Mouse (Mus musculus): ENCODE data around the gene Macrod2. TPM values are rescaled to one million over a fixed set of nuclear protein-coding genes. Genes with fewer than 3 reads are reported as not detected.

Macrod2 gene
- polyA plus RNA-seq, 1 experiment from 2014 or later, result 40.0 TPM

DNA sequence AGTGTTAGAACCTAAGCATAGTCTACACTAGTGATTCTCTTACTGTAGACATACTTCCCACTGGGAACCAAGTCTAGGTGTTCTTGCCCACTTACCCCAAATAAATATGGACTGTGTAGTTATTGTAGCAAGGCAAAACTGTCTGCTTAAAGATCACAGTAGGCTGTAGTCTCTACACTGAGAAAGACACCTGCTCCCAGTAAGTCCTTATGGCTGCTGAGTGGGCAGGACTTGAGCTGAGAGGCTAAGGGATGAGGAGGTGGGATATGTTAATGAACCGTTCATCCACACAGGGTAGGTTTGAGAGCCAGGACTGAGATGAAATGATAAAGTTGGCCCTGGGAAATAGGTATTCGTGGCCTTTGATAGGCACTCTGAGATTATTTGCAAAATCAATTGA lies 1869.6 kb downstream of the Macrod2 start:
- Histone ChIP-seq H3K4me2 (replicated peaks) (no peak overlapping the region), H3K4me1 (replicated peaks) (no peaks in the 10 kb centered on the region), H3K27ac (no peak overlapping the region), H3K9ac (no peak overlapping the region), H3K36me3 (no peaks in the 10 kb centered on the region), H3K4me3 (replicated peaks) (no peak overlapping the region), H3K9me3 (no peaks in the 10 kb centered on the region), H3K27me3 (replicated peaks) (no peaks in the 10 kb centered on the region)
- ATAC-seq, result no peak
- WGBS, result 84% methylated on average over 2 of the region's 2 CpGs

DNA sequence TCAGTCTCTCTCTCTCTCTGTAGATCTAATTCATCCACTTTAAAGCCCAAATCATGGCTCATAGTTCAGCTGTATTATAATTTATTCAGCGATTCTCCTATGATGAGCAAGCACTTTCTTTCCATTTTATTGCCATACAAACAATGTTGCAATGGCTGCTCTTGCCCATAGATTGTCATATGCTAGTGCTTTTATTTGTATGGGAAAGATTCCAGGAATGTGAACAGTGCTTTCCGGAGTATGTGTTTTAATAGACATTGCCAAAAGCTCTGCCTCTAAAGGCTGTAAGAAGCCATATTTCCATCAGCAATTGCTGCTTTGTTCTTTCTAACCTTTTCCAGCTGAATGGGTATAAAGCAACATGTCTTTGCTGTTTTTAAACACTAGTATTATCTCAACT lies 1872.7 kb downstream of the Macrod2 start:
- Histone ChIP-seq H3K9me3 (no peaks in the 10 kb centered on the region), H3K4me1 (replicated peaks) (no peaks in the 10 kb centered on the region), H3K4me2 (replicated peaks) (no peak overlapping the region), H3K27me3 (replicated peaks) (no peaks in the 10 kb centered on the region), H3K4me3 (replicated peaks) (no peak overlapping the region), H3K9ac (no peak overlapping the region), H3K36me3 (no peaks in the 10 kb centered on the region), H3K27ac (no peak overlapping the region)
- 59% methylated on average over 2 of the region's 2 CpGs for WGBS
- no peak for ATAC-seq

DNA sequence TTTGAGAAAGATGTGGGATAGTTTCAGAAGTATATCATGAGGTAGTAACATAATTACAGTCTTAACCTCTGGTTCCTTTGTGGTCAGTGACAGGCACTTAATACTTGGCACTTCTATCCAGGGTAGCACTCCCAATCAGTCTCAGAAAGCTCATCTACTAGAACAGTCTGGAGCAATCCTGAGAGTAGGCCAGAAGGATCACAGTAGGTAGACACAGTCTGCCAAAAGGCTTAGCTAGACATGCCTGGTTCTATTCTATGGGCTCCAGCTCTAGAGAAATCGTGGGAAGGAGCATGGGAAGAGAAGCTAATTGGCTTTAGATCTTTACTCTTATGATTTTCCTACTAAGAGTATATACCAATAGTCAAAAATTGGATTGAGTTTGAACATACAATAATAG lies 1891.7 kb downstream of the Macrod2 start:
- H3K4me1 ChIP-seq (replicated peaks), result no peaks in the 10 kb centered on the region
- 52% methylated on average over 1 of the region's 1 CpGs for WGBS
- H3K4me2 ChIP-seq (replicated peaks), result no peak overlapping the region
- H3K36me3 ChIP-seq, result no peaks in the 10 kb centered on the region
- no peaks in the 10 kb centered on the region for H3K27me3 ChIP-seq (replicated peaks)
- no peak overlapping the region for H3K27ac ChIP-seq
- no peak for ATAC-seq
- no peak overlapping the region for H3K9ac ChIP-seq
- H3K9me3 ChIP-seq, result no peaks in the 10 kb centered on the region
- H3K4me3 ChIP-seq (replicated peaks), result no peak overlapping the region

DNA sequence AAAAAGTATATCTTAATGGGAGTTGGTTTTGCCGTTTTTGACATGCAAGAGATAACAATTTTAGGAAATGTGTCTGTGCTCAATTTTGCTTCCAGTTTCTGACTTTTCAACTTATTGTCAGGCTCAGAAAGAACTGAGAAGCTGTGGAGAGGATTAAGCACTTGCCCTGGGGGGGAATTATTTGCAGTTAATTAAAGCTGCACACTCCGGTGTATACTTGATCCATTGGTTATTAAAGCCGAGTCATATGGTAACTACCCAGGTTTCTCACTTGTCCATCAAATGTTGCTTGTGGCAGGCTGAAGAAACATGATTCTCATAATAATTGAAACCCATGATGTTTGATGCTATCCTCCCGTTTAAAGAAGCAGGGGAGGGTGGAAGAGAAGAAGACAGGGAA lies 1899.7 kb downstream of the Macrod2 start:
- H3K9me3 ChIP-seq, result no peaks in the 10 kb centered on the region
- H3K4me3 ChIP-seq (replicated peaks), result no peak overlapping the region
- H3K27ac ChIP-seq, result no peak overlapping the region
- no peak overlapping the region for H3K9ac ChIP-seq
- no peaks in the 10 kb centered on the region for H3K27me3 ChIP-seq (replicated peaks)
- no peak for ATAC-seq
- H3K4me1 ChIP-seq (replicated peaks), result no peaks in the 10 kb centered on the region
- H3K36me3 ChIP-seq, result no peaks in the 10 kb centered on the region
- H3K4me2 ChIP-seq (replicated peaks), result no peak overlapping the region
- WGBS, result 88% methylated on average over 4 of the region's 4 CpGs

DNA sequence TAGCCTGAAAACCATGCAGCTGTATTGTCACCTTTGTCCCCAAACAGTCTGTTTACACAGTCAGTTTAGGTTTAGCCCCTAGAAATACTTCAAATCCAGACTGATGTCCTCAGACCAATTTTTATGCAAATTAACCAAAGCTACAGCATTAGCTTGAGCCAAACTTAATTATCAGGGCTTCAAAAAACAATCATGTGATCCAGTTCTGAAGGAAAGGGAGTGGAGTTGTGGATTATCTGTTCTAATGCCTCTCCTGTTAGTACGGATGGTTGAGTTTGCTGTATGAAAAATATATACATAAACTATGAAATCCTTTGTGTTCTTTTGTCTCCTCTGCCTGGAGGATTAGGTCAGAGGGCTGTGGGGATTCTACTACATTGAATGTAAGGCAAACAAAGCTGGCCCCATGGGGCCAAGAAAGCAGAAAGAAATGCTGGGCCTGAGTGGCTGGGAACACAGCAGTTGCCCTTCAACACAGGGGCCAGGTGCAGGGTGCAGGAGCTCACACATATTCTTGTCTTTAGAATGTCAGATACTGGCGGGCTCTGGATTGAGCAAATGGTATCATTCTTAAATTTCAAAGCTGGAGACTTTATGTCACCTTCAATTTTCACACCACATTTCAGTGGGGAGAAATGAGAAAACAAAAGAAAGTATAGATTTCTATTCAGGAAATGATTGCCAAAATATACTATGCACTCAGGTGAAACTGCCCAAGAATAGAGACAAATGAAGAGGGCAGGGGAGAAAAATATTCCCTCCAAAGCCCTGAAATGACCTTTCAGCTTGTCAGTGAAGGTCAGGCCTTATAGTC lies 1908.2 kb downstream of the Macrod2 start:
- H3K9me3 ChIP-seq, result no peaks in the 10 kb centered on the region
- no peak for ATAC-seq
- H3K4me2 ChIP-seq (replicated peaks), result no peak overlapping the region
- no peak overlapping the region for H3K27ac ChIP-seq
- H3K4me3 ChIP-seq (replicated peaks), result no peak overlapping the region
- WGBS, result 57% methylated on average over 2 of the region's 2 CpGs
- H3K4me1 ChIP-seq (replicated peaks), result no peaks in the 10 kb centered on the region
- H3K9ac ChIP-seq, result no peak overlapping the region
- no peaks in the 10 kb centered on the region for H3K36me3 ChIP-seq
- H3K27me3 ChIP-seq (replicated peaks), result no peaks in the 10 kb centered on the region

DNA sequence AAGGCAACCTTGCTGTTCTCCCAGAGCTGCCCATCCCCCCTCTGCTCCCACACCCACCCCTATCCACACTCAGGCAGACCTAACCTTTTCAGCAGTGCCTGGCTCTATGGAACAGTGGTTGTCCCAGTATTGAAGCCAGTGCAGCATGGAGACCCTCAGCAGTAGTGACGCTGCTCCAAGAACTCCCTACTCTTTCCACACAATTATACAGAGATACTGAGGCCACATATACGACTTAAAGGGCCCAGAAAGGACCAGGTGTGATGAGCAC lies 1908.7 kb downstream of the Macrod2 start:
- no peak overlapping the region for H3K27ac ChIP-seq
- ATAC-seq, result no peak
- H3K4me3 ChIP-seq (replicated peaks), result no peak overlapping the region
- no peaks in the 10 kb centered on the region for H3K27me3 ChIP-seq (replicated peaks)
- no peaks in the 10 kb centered on the region for H3K4me1 ChIP-seq (replicated peaks)
- 76% methylated on average over 2 of the region's 2 CpGs for WGBS
- H3K36me3 ChIP-seq, result no peaks in the 10 kb centered on the region
- no peak overlapping the region for H3K4me2 ChIP-seq (replicated peaks)
- no peak overlapping the region for H3K9ac ChIP-seq
- H3K9me3 ChIP-seq, result no peaks in the 10 kb centered on the region

DNA sequence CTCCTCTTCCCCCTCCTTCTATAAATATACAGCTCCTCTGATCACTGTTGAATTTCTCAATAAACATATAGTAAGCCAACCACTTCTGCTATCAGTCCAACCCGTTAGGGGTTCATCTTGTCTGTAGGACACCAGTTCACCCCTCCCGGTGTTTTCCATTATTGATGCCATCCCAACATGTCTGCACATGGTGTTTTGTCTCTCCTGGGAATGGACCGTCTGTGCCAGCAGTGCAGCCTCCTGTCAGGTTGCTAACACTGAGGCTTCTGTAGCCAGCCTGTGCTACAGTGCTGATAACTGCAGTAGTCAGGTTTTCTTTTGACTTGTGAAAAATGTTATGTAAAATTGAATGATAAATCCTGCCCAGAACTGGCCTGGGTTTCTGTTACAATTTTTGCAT lies 1928.0 kb downstream of the Macrod2 start:
- Histone ChIP-seq H3K4me3 (replicated peaks) (no peak overlapping the region), H3K36me3 (no peaks in the 10 kb centered on the region)

DNA sequence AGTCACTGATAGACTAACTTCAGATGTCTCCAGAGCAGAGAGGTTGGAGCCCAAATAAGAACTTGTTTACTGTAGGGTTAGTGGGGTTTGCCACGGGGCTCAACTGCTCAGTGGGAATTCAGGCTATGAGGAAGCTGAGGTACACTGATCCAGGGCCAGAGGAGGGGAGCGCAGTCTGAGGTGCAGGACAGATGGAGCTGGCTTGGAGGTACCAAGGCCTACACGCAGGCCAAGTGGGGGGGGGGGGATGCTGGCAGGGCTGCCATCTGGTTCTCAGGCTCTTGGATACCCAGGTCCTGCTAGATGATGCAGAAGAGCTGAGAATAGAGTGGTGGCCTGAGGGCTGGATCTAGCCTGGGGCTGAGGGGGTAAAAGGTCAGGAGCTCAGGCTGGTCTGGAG lies 1931.6 kb downstream of the Macrod2 start:
- H3K4me2 ChIP-seq (replicated peaks), result no peak overlapping the region
- 83% methylated on average over 3 of the region's 3 CpGs for whole genome bisulfite sequencing
- H3K9me3 ChIP-seq, result no peaks in the 10 kb centered on the region
- H3K4me1 ChIP-seq (replicated peaks), result no peaks in the 10 kb centered on the region
- H3K4me3 ChIP-seq (replicated peaks), result no peak overlapping the region
- ATAC-seq, result no peak
- no peaks in the 10 kb centered on the region for H3K27me3 ChIP-seq (replicated peaks)
- H3K9ac ChIP-seq, result no peak overlapping the region
- no peak overlapping the region for H3K27ac ChIP-seq
- no peaks in the 10 kb centered on the region for H3K36me3 ChIP-seq

More for the DNA sequence above, 1928.0 kb downstream of the Macrod2 start:
- no peaks in the 10 kb centered on the region for H3K9me3 ChIP-seq
- H3K4me2 ChIP-seq (replicated peaks), result no peak overlapping the region
- no peaks in the 10 kb centered on the region for H3K27me3 ChIP-seq (replicated peaks)
- no peak overlapping the region for H3K27ac ChIP-seq
- WGBS, result 68% methylated on average over 3 of the region's 3 CpGs
- H3K4me1 ChIP-seq (replicated peaks), result no peaks in the 10 kb centered on the region
- no peak overlapping the region for H3K9ac ChIP-seq
- ATAC-seq, result no peak

DNA sequence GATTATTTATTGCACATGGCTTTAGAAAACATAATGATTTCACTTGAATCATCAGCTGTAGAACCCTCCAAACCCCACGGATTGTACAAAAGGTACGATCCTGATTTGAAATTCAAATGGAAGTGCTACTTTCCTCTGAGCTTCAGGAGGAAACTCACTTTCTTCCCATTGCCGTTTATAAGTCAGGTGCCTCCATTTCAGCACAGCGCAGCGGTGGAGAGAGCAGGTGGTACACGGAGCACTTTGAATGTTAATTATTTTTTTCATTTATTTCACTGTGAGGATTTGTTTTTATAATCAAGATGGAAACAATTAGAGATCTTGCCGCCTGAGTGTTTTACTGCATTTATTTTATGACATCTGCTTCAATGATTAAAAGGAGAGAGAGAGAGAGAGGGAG lies 1934.7 kb downstream of the Macrod2 start:
- H3K27me3 ChIP-seq (replicated peaks), result no peaks in the 10 kb centered on the region
- H3K4me3 ChIP-seq (replicated peaks), result no peak overlapping the region
- no peaks in the 10 kb centered on the region for H3K4me1 ChIP-seq (replicated peaks)
- ATAC-seq, result no peak
- H3K36me3 ChIP-seq, result no peaks in the 10 kb centered on the region
- 75% methylated on average over 7 of the region's 7 CpGs for WGBS
- H3K9me3 ChIP-seq, result no peaks in the 10 kb centered on the region
- H3K4me2 ChIP-seq (replicated peaks), result no peak overlapping the region
- no peak overlapping the region for H3K9ac ChIP-seq
- H3K27ac ChIP-seq, result no peak overlapping the region

DNA sequence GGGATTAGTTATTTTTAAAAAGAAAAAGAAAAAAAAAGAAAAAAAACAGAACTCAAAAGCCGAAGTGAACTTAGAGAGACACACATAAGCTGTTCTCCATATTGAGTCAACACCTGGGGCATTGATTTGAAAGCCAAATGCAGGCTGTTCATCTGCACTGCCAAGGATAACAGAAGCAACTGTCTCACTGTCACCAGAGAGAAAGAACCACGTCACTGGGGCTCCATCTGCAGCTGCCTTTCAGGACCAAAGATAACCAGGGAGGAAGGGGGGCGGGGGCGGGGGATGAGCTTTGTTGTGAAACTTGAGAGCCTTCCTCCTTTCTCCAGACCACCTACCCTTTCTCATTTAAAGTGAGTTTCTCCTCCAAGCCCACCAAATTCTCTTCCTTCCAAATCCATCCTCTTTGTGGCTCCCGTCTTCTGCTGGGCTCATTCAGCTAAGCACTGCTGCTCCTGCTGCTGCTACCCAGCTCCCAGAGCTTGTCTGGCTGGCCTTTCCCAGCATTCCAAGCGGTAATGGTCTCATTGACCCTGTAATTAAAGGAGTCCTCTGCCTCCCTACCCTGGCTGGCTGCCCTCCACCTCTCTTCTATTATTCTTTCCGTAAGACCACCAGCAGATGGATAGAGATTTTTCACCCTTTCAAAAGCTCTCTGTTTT lies 1939.5 kb downstream of the Macrod2 start:
- no peak overlapping the region for H3K4me3 ChIP-seq (replicated peaks)
- WGBS, result 21% methylated on average over 7 of the region's 7 CpGs
- ATAC-seq, result no peak

DNA sequence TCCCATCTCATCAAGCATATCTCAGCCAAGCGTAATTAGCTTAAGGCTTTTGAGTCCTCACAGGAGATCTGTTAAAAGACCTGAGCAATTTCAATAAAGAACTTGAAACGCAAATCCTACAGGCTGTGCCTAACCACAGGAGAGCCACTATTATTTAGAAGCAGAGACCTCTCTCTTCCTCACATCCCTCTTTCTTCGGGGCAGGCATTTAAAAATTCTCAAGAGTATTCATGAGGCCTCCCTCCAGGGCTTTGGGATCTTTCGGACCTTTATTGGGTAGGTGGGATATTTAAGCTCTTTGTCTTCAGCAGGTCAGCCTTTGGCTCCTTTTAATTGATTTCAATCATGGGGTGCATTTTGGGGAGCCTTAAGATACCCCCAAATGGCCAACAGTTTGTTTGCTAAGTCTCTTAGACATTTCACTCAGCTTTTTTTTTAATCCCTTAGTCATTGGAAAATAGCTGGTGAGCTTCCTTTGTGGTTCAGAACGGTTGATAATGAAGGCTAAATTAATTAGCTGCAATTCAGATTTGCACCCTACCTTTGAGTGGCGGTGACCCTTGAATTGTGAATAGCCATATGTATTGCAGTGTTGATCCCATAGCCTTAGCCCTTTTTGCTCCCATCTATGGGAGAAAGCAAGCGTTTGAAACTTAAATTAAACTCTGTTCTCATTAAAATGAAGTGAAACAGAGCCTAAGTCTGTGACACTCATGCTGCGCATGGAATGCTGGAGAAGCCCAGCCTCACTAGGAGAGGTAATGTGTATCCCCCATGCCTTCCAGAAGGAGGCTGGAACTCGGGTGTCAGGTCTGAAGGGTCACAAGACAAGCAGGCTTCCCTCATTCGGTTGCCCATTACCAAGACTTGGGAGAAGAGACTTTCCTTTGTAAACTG lies 1940.2 kb downstream of the Macrod2 start:
- Histone ChIP-seq H3K27me3 (replicated peaks) (no peaks in the 10 kb centered on the region), H3K9me3 (no peaks in the 10 kb centered on the region), H3K27ac (no peak overlapping the region), H3K36me3 (no peaks in the 10 kb centered on the region), H3K4me1 (replicated peaks) (no peaks in the 10 kb centered on the region), H3K4me3 (replicated peaks) (no peak overlapping the region), H3K9ac (no peak overlapping the region), H3K4me2 (replicated peaks) (no peak overlapping the region)
- no peak for ATAC-seq
- 60% methylated on average over 10 of the region's 10 CpGs for WGBS

More for the DNA sequence above, 1939.5 kb downstream of the Macrod2 start:
- no peaks in the 10 kb centered on the region for H3K36me3 ChIP-seq
- no peak overlapping the region for H3K9ac ChIP-seq
- H3K4me1 ChIP-seq (replicated peaks), result no peaks in the 10 kb centered on the region
- no peak overlapping the region for H3K4me2 ChIP-seq (replicated peaks)
- H3K9me3 ChIP-seq, result no peaks in the 10 kb centered on the region
- H3K27ac ChIP-seq, result no peak overlapping the region
- H3K27me3 ChIP-seq (replicated peaks), result no peaks in the 10 kb centered on the region

DNA sequence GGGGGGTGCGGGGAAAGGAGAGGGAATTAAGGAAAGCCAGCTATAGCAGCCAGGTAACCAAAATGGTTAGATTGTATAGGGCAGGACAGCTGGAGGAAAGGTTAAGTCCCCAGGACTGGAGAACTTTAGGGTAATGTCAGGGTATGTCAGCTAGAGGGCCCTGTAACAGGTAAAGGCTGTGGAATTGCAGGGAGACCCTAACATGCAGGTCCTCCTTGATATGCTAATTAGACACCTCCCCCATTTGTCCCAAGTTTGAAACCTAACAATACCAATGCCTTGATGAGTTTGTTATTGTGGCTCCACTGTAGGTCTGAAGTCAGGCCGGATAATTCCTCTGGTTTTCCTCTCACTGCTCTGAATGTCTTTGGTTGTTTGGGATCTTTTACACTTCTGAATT lies 1948.9 kb downstream of the Macrod2 start:
- 56% methylated on average over 1 of the region's 2 CpGs for WGBS
- Histone ChIP-seq H3K4me3 (replicated peaks) (no peak overlapping the region), H3K27ac (no peak overlapping the region), H3K9me3 (no peaks in the 10 kb centered on the region), H3K4me2 (replicated peaks) (no peak overlapping the region), H3K27me3 (replicated peaks) (no peaks in the 10 kb centered on the region), H3K9ac (no peak overlapping the region), H3K4me1 (replicated peaks) (no peaks in the 10 kb centered on the region), H3K36me3 (no peaks in the 10 kb centered on the region)
- no peak for ATAC-seq

Measured in intestine, embryonic 15.5 days (tissue).